Mouse (Mus musculus): ENCODE measurements around the gene A630023A22Rik. TPM values are rescaled to one million over a fixed set of nuclear protein-coding genes. Genes with fewer than 3 reads are reported as not detected.

The A630023A22Rik gene
- polyA plus RNA-seq (2015; fragmentation: Nextera tagmentation; extraction: Ambion mirVana) = not detected in 2 replicates

GRCm38 (mm10) chr14:34102601-34103000 is at the start of gene A630023A22Rik:
TSS of gene A630023A22Rik (minus strand) at chr14:34102754.
- no peaks in the 10 kb centered on the region for H3K36me3 ChIP-seq (ENCODE audit: control insufficient read depth, insufficient read depth, low read length)
- H3K9ac ChIP-seq (ENCODE audit: low read depth, low read length) = no peak within 1 kb of the TSS
- H3K4me1 ChIP-seq (ENCODE audit: control insufficient read depth, insufficient read depth, low read length) = no peaks in the 10 kb centered on the region
- whole genome bisulfite sequencing = 81% methylated on average over 5 of the region's 5 CpGs
- H3K27ac ChIP-seq (ENCODE audit: low read length) = no peak within 1 kb of the TSS
- no peak within 1 kb of the TSS for H3K4me3 ChIP-seq (ENCODE audit: low read depth, low read length)
- no peaks in the 10 kb centered on the region for H3K27me3 ChIP-seq (ENCODE audit: control insufficient read depth, insufficient read depth, low read depth, low read length)
- ATAC-seq = no peak
- no peak within 1 kb of the TSS for H3K4me2 ChIP-seq (ENCODE audit: low read length)
- H3K9me3 ChIP-seq (replicated peaks; ENCODE audit: control insufficient read depth, low read length, poor library complexity, severe bottlenecking) = no peaks in the 10 kb centered on the region

GRCm38 (mm10) chr14:34152342-34152741 is 49.8 kb upstream of the A630023A22Rik start, which contains the start of gene Npy4r:
TSS of gene Npy4r (minus strand) at chr14:34152489.
- H3K4me2 ChIP-seq (ENCODE audit: low read length) = 0 out of 2 replicates have a peak within 1 kb of the TSS, but pooled peaks have one; percentile 17
- ATAC-seq = no peak

GRCm38 (mm10) chr14:34142915-34143314 is 40.4 kb upstream of the A630023A22Rik start:
- Histone ChIP-seq H3K27me3 (ENCODE audit: control insufficient read depth, insufficient read depth, low read depth, low read length) (no peaks in the 10 kb centered on the region), H3K36me3 (ENCODE audit: control insufficient read depth, insufficient read depth, low read length) (no peaks in the 10 kb centered on the region), H3K4me1 (ENCODE audit: control insufficient read depth, insufficient read depth, low read length) (no peaks in the 10 kb centered on the region), H3K9me3 (replicated peaks; ENCODE audit: control insufficient read depth, low read length, poor library complexity, severe bottlenecking) (no peaks in the 10 kb centered on the region), H3K27ac (ENCODE audit: low read length) (no peak overlapping the region), H3K4me2 (ENCODE audit: low read length) (no peak overlapping the region), H3K9ac (ENCODE audit: low read depth, low read length) (no peak overlapping the region), H3K4me3 (ENCODE audit: low read depth, low read length) (no peak overlapping the region)
- WGBS = 93% methylated on average over 10 of the region's 10 CpGs
- no peak for ATAC-seq

More at GRCm38 (mm10) chr14:34152342-34152741, 49.8 kb upstream of the A630023A22Rik start, which contains the start of gene Npy4r:
- no peak within 1 kb of the TSS for H3K4me3 ChIP-seq (ENCODE audit: low read depth, low read length)
- WGBS = 16% methylated on average over 16 of the region's 16 CpGs
- no peaks in the 10 kb centered on the region for H3K36me3 ChIP-seq (ENCODE audit: control insufficient read depth, insufficient read depth, low read length)
- H3K27ac ChIP-seq (ENCODE audit: low read length) = no peak within 1 kb of the TSS
- no peaks in the 10 kb centered on the region for H3K4me1 ChIP-seq (ENCODE audit: control insufficient read depth, insufficient read depth, low read length)
- H3K27me3 ChIP-seq (ENCODE audit: control insufficient read depth, insufficient read depth, low read depth, low read length) = no peaks in the 10 kb centered on the region
- H3K9me3 ChIP-seq (replicated peaks; ENCODE audit: control insufficient read depth, low read length, poor library complexity, severe bottlenecking) = no peaks in the 10 kb centered on the region
- no peak within 1 kb of the TSS for H3K9ac ChIP-seq (ENCODE audit: low read depth, low read length)

GRCm38 (mm10) chr14:34142316-34142715 is 39.8 kb upstream of the A630023A22Rik start:
- no peak overlapping the region for H3K27ac ChIP-seq (ENCODE audit: low read length)
- H3K27me3 ChIP-seq (ENCODE audit: control insufficient read depth, insufficient read depth, low read depth, low read length) = no peaks in the 10 kb centered on the region
- H3K9me3 ChIP-seq (replicated peaks; ENCODE audit: control insufficient read depth, low read length, poor library complexity, severe bottlenecking) = no peaks in the 10 kb centered on the region
- no peak overlapping the region for H3K4me3 ChIP-seq (ENCODE audit: low read depth, low read length)
- H3K36me3 ChIP-seq (ENCODE audit: control insufficient read depth, insufficient read depth, low read length) = no peaks in the 10 kb centered on the region
- H3K4me1 ChIP-seq (ENCODE audit: control insufficient read depth, insufficient read depth, low read length) = no peaks in the 10 kb centered on the region
- no peak overlapping the region for H3K4me2 ChIP-seq (ENCODE audit: low read length)
- H3K9ac ChIP-seq (ENCODE audit: low read depth, low read length) = no peak overlapping the region
- ATAC-seq = no peak
- 76% methylated on average over 1 of the region's 1 CpGs for WGBS

GRCm38 (mm10) chr14:34139671-34140664 is 37.4 kb upstream of the A630023A22Rik start:
- Histone ChIP-seq H3K4me1 (ENCODE audit: control insufficient read depth, insufficient read depth, low read length) (no peaks in the 10 kb centered on the region), H3K9ac (ENCODE audit: low read depth, low read length) (no peak overlapping the region), H3K4me2 (ENCODE audit: low read length) (no peak overlapping the region), H3K36me3 (ENCODE audit: control insufficient read depth, insufficient read depth, low read length) (no peaks in the 10 kb centered on the region), H3K27ac (ENCODE audit: low read length) (no peak overlapping the region), H3K4me3 (ENCODE audit: low read depth, low read length) (no peak overlapping the region), H3K27me3 (ENCODE audit: control insufficient read depth, insufficient read depth, low read depth, low read length) (no peaks in the 10 kb centered on the region), H3K9me3 (replicated peaks; ENCODE audit: control insufficient read depth, low read length, poor library complexity, severe bottlenecking) (no peaks in the 10 kb centered on the region)
- no peak for ATAC-seq
- 67% methylated on average over 15 of the region's 15 CpGs for WGBS

GRCm38 (mm10) chr14:34135391-34135790 is 32.8 kb upstream of the A630023A22Rik start:
- Histone ChIP-seq H3K27ac (ENCODE audit: low read length) (no peak overlapping the region), H3K27me3 (ENCODE audit: control insufficient read depth, insufficient read depth, low read depth, low read length) (no peaks in the 10 kb centered on the region), H3K9ac (ENCODE audit: low read depth, low read length) (no peak overlapping the region), H3K4me3 (ENCODE audit: low read depth, low read length) (no peak overlapping the region), H3K9me3 (replicated peaks; ENCODE audit: control insufficient read depth, low read length, poor library complexity, severe bottlenecking) (no peaks in the 10 kb centered on the region), H3K4me1 (ENCODE audit: control insufficient read depth, insufficient read depth, low read length) (no peaks in the 10 kb centered on the region), H3K36me3 (ENCODE audit: control insufficient read depth, insufficient read depth, low read length) (no peaks in the 10 kb centered on the region), H3K4me2 (ENCODE audit: low read length) (no peak overlapping the region)
- no peak for ATAC-seq

- Histone ChIP-seq H3K27ac (ENCODE audit: low read length) (no peak overlapping the region), H3K9ac (ENCODE audit: low read depth, low read length) (no peak overlapping the region), H3K27me3 (ENCODE audit: control insufficient read depth, insufficient read depth, low read depth, low read length) (no peaks in the 10 kb centered on the region), H3K4me1 (ENCODE audit: control insufficient read depth, insufficient read depth, low read length) (no peaks in the 10 kb centered on the region), H3K9me3 (replicated peaks; ENCODE audit: control insufficient read depth, low read length, poor library complexity, severe bottlenecking) (no peaks in the 10 kb centered on the region), H3K4me3 (ENCODE audit: low read depth, low read length) (no peak overlapping the region), H3K4me2 (ENCODE audit: low read length) (no peak overlapping the region), H3K36me3 (ENCODE audit: control insufficient read depth, insufficient read depth, low read length) (no peaks in the 10 kb centered on the region)
- 68% methylated on average over 6 of the region's 6 CpGs for WGBS
- ATAC-seq = no peak
These were observed 28.7 kb upstream of the A630023A22Rik start for GRCm38 (mm10) chr14:34131216-34131615.

GRCm38 (mm10) chr14:34121691-34122090 is 19.1 kb upstream of the A630023A22Rik start:
- no peak overlapping the region for H3K9ac ChIP-seq (ENCODE audit: low read depth, low read length)
- no peaks in the 10 kb centered on the region for H3K36me3 ChIP-seq (ENCODE audit: control insufficient read depth, insufficient read depth, low read length)
- no peak for ATAC-seq
- WGBS = 95% methylated on average over 4 of the region's 4 CpGs
- H3K27ac ChIP-seq (ENCODE audit: low read length) = no peak overlapping the region
- no peaks in the 10 kb centered on the region for H3K9me3 ChIP-seq (replicated peaks; ENCODE audit: control insufficient read depth, low read length, poor library complexity, severe bottlenecking)
- H3K4me1 ChIP-seq (ENCODE audit: control insufficient read depth, insufficient read depth, low read length) = no peaks in the 10 kb centered on the region
- H3K4me2 ChIP-seq (ENCODE audit: low read length) = no peak overlapping the region
- H3K27me3 ChIP-seq (ENCODE audit: control insufficient read depth, insufficient read depth, low read depth, low read length) = no peaks in the 10 kb centered on the region
- H3K4me3 ChIP-seq (ENCODE audit: low read depth, low read length) = no peak overlapping the region

GRCm38 (mm10) chr14:34120923-34121351 is 18.4 kb upstream of the A630023A22Rik start:
- Histone ChIP-seq H3K4me2 (ENCODE audit: low read length) (no peak overlapping the region), H3K9me3 (replicated peaks; ENCODE audit: control insufficient read depth, low read length, poor library complexity, severe bottlenecking) (no peaks in the 10 kb centered on the region), H3K4me1 (ENCODE audit: control insufficient read depth, insufficient read depth, low read length) (no peaks in the 10 kb centered on the region), H3K27ac (ENCODE audit: low read length) (no peak overlapping the region), H3K9ac (ENCODE audit: low read depth, low read length) (no peak overlapping the region), H3K27me3 (ENCODE audit: control insufficient read depth, insufficient read depth, low read depth, low read length) (no peaks in the 10 kb centered on the region), H3K36me3 (ENCODE audit: control insufficient read depth, insufficient read depth, low read length) (no peaks in the 10 kb centered on the region), H3K4me3 (ENCODE audit: low read depth, low read length) (no peak overlapping the region)
- no peak for ATAC-seq
- WGBS = 83% methylated on average over 3 of the region's 3 CpGs

Data from midbrain, embryonic 16.5 days (tissue).